Mouse (Mus musculus): ENCODE data around the gene Sftpa1. TPM values are rescaled to one million over a fixed set of nuclear protein-coding genes. Genes with fewer than 3 reads are reported as not detected.

Sftpa1 gene
- 0.19 TPM in 1 of 2 replicates, not detected in the other for polyA plus RNA-seq (2012; rRNA removed)

GRCm38 (mm10) chr14:41131540-41131939, at the start of gene Sftpa1:
Gene Sftpa1 (plus strand): TSS chr14:41131782.

GRCm38 (mm10) chr14:41104853-41105444, 26.6 kb upstream of the Sftpa1 start, which contains the start of gene Mat1a:
Gene Mat1a (plus strand): TSS chr14:41105035.

GRCm38 (mm10) chr14:41151220-41151898, 19.8 kb downstream of the Sftpa1 start, which contains the start of gene Mbl1:
Gene Mbl1 (plus strand): TSS chr14:41151458.

GRCm38 (mm10) chr14:41185059-41185821, 53.7 kb downstream of the Sftpa1 start, which contains the start of gene Sftpd:
Gene Sftpd (minus strand): TSS chr14:41185149.

Other genes starting within 250 kb of the Sftpa1 start
- 0.08 and 0.17 TPM in 2 replicates for gene Sh2d4b, start 238.5 kb upstream of the Sftpa1 start, polyA plus RNA-seq (2012; rRNA removed)
- 37.8 and 40.6 TPM in 2 replicates for gene Tspan14, start 165.0 kb upstream of the Sftpa1 start, polyA plus RNA-seq (2012; rRNA removed)
- 3.6 and 5.7 TPM in 2 replicates for gene Fam213a, start 118.0 kb upstream of the Sftpa1 start, polyA plus RNA-seq (2012; rRNA removed)
- gene Dydc2, start 62.6 kb upstream of the Sftpa1 start, polyA plus RNA-seq (2012; rRNA removed), result not detected in 2 replicates
- not detected in 2 replicates for gene Dydc1, start 58.9 kb upstream of the Sftpa1 start, polyA plus RNA-seq (2012; rRNA removed)
- 0.14 and 0.42 TPM in 2 replicates for gene Mat1a, start 26.7 kb upstream of the Sftpa1 start, polyA plus RNA-seq (2012; rRNA removed)
- not detected in 2 replicates for gene Mbl1, start 19.7 kb downstream of the Sftpa1 start, polyA plus RNA-seq (2012; rRNA removed)
- gene Sftpd, start 53.4 kb downstream of the Sftpa1 start, polyA plus RNA-seq (2012; rRNA removed), result not detected in 2 replicates
- gene Gm2832, start 147.0 kb downstream of the Sftpa1 start, polyA plus RNA-seq (2012; rRNA removed), result not detected in 2 replicates
- not detected in 2 replicates for gene Gm5798, start 216.8 kb downstream of the Sftpa1 start, polyA plus RNA-seq (2012; rRNA removed)